Mouse (Mus musculus): Measurements from ENCODE around the gene Gjb3.

- no peak for TF ChIP-seq EP300 (IDR thresholded peaks at IDR 0.05; ENCODE audit: low read length)
- TF ChIP-seq BHLHE40 (IDR thresholded peaks at IDR 0.05; ENCODE audit: low read depth, low read length): no peak
- TF ChIP-seq RCOR1 (conservative IDR thresholded peaks at IDR 0.05; ENCODE audit: low read depth, low read length): no peak
- no peak for TF ChIP-seq CTCF (conservative IDR thresholded peaks at IDR 0.05 in 1 of 2, IDR thresholded peaks at IDR 0.05 in 1 of 2; ENCODE audit: low read depth in 2 of 2, low read length in 2 of 2)
- TF ChIP-seq MAX (IDR thresholded peaks at IDR 0.05; ENCODE audit: low read length): no peak
- no peak for TF ChIP-seq POLR2A (IDR thresholded peaks at IDR 0.05; ENCODE audit: low read depth, low read length)
Observed at GRCm38 (mm10) chr4:127330181-127331100, at the start of gene Gjb3.

Measured in CH12.LX (cell line).